Mouse (Mus musculus) gastrocnemius, postnatal 25 days (tissue): Measurements from ENCODE around the gene Asns. TPM values are rescaled to one million over a fixed set of nuclear protein-coding genes. Genes with fewer than 3 reads are reported as not detected.
A peak's percentile ranks its signal among the peaks of the same experiment; 100 is the strongest.

Source experiments
- DNase-seq: peaks from one replicate; pipeline ENCODE4 v3.0.0; 2022
- long read RNA-seq, 2 experiments: library from polyadenylated mRNA; stranded (forward); transcript quantifications; one replicate each; pipeline ENCODE4 v2.0.0; 2021
- total RNA-seq, 2 experiments: library from RNA; stranded (reverse); gene quantifications; 1 replicate in 1 of 2; 2 replicates in 1 of 2; pipeline ENCODE4 v1.2.3; 2021

The Asns gene
- total RNA-seq, result 1 to 10 TPM; 1.8 to 4.3 TPM
- long read RNA-seq, experiment 1, partial matches to known transcripts, result 0 of 4 reads
- long read RNA-seq, experiment 1, other reads (novel, unspliced or antisense), result 1 of 4 reads
- long read RNA-seq, experiment 2, partial matches to known transcripts, result 0 of 4 reads
- long read RNA-seq, experiment 2, other reads (novel, unspliced or antisense), result 1 of 4 reads

- peak; percentile 49 for DNase-seq
These were observed at the start of gene Asns for GRCm38 (mm10) chr6:7692884-7693585. Asns (minus strand) TSS chr6:7693254.

GRCm38 (mm10) chr6:7741721-7742120, 48.7 kb upstream of the Asns start:
- DNase-seq, result no peak

GRCm38 (mm10) chr6:7737842-7738241, 44.8 kb upstream of the Asns start:
- no peak for DNase-seq

GRCm38 (mm10) chr6:7732754-7733708, 40.0 kb upstream of the Asns start:
- peak; percentile 25 for DNase-seq

DNA sequence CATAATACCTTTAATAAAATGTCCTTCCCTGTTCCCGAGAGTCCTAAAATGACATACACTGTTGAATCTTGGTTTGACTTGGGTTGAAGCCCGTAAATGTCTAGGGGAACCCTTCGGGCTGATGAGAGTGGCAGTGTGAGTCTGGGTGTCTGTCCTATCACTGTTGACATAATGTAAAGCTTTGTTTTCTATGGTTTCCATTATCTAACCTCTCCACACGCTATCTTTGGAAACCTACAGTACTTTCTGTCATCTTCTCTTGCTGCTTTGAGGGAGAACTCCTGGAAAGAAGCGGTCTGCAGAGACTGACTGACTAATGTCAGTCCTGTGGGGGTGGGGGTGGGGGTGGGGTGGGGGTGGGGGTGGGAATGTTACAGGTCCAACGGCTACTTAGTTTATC, 39.0 kb upstream of the Asns start:
- DNase-seq, result no peak

DNA sequence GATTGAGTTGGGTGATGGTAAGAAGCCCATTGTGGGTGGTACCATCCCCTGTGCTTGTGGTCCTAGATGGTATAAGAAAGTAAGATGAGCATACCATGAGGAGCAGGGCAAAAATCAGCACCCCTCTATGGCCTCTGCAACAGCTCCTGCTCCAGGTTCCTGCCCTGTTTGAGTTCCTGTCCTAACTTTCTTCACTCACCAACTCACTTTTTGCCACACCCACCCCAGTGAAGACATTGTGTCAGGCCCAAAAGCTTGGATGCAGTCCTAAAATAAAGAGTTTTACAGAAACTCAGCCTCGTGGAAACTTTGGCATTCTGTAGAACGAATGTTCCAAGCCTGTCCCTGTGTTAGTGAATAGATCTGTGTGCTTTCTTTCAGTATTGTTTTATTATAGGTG, 36.1 kb upstream of the Asns start:
- no peak for DNase-seq

- DNase-seq, result no peak
These were observed 35.2 kb upstream of the Asns start for GRCm38 (mm10) chr6:7728241-7728640.

- DNase-seq, result no peak
These were observed 23.2 kb upstream of the Asns start for GRCm38 (mm10) chr6:7716236-7716635.

GRCm38 (mm10) chr6:7714230-7714629, 21.2 kb upstream of the Asns start:
- DNase-seq, result no peak

DNA sequence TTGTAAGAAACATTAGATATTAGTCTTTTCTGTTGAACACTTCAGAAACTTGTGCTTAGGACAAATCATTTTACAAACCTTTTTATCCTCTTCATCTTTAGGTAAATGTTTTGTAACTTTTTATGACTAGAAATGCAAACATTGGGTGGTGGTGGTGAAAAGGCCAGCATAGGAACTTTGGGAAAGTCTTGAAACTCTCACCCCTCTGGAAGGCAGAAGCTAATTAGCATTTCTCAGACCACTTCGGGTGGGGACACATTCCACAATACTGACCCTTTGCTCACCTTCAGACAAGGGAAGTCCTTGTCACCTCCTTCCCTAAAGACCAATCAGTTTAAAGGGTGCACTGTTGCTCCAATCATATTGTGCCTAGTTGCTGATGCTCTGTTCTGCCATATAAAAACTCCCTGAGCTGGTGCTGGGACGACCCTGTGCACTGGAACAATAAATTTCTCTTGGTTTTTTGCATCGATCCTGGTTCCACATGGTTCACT, 18.8 kb upstream of the Asns start:
- no peak for DNase-seq

- DNase-seq, result no peak
These were observed 15.2 kb upstream of the Asns start for GRCm38 (mm10) chr6:7708246-7708645.

GRCm38 (mm10) chr6:7706796-7707195, 13.7 kb upstream of the Asns start:
- DNase-seq, result no peak

GRCm38 (mm10) chr6:7697999-7698699, 5.1 kb upstream of the Asns start:
- DNase-seq, result no peak

DNA sequence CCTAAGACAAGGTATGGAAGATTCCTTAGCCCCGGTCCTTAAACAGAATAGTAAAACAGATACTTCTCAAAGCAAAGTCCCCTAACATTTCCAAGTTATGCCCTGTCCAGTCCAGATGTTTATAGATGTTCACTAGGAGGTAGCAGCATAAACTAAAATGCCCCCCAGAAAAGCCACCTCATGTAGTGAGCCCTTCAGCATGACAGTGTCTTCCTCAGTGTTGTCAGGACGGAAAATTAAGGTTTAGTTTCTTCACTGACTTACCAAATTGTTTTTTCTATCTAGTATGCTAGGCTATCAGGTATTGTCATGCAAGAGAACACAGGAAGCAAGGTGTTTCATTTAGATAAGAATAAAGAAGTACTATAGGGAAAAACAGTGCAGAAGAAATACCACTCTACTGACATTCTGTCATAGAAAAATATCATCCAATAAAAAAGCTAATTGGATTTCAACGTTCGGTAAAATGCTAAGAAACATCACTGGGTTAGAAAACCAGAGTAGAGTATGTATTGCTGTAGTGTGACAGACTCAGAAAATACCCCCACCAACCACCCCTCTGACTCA, 4.1 kb upstream of the Asns start:
- no peak for DNase-seq

DNA sequence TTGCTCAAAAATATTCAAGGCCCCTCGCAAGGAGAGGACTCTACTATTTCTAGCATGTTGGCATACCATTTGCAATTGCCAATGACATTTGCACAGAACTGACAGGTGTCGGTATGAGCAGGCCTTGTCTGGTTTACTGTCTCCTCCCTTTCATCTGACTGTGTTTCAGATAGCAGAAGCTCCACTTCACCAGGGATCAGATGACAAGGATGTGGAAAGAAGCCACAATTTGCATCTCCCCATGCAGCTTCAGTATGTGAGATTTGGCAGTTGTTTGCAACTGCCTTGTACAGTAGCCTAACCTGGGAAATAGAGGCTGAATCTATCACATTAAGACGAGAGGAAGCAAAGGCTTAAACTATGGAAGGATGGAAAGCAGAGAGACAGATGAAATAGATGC, 3.6 kb upstream of the Asns start:
- no peak for DNase-seq

DNA sequence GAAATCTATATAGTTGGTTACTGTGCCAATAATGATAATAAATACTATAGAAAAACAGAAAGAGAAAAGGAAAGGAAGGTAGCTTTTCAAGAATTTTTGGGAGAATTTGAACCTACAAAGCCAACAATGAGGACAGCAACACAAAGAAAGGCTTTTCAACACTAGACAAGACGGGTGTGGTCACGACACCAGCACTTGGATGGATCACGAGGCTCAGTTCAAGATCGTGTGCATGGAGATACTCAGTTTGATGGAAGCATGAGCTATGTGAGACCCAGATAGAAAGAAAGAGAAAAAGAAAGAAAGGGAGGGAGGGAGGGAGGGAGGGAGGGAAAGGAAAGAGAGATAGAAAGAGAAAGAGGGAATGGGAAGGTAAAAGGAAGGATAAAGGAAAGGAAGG, 2.8 kb upstream of the Asns start:
- DNase-seq, result no peak

GRCm38 (mm10) chr6:7693666-7694065, 612 bp upstream of the Asns start:
- no peak for DNase-seq

- DNase-seq, result no peak
These were observed 603 bp downstream of the Asns start for GRCm38 (mm10) chr6:7692451-7692850.

DNA sequence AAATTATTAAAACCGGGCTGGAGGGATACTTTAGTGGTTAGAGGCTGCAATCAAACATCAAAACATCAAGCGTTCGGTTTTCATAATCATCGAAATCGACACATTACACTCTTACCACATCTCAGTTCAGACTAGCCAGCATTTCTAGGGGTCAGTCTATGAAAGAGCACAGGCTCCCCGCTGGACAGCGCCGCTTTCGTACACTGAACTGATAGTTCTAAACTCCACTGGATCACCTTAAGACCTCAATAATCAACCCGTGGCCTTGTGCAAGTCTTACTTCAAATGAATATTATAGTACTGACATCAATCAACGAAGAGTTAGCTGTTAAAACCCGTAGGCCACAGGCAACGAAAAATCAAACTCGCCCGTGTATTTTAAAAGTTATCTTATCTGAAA, 1.0 kb downstream of the Asns start:
- no peak for DNase-seq

DNA sequence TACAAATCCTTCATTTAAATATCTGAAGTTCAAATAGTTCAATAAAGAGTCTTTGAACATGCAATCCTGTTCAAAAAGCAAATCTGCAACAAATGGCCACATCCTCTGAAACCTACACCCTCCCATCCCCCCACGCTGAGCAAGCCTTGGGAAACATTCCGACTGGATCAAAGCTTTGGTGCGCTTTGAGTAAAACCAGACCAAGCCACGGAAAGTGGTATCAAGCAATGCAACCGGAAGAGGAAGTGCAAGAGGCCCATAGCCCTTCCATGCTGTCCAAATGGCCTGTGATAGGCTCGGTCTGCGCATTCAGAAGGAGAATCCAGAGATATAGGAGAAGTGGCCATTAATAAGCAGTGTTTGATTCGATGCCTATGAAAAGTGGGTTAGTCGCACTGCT, 2.6 kb downstream of the Asns start:
- DNase-seq, result no peak

DNA sequence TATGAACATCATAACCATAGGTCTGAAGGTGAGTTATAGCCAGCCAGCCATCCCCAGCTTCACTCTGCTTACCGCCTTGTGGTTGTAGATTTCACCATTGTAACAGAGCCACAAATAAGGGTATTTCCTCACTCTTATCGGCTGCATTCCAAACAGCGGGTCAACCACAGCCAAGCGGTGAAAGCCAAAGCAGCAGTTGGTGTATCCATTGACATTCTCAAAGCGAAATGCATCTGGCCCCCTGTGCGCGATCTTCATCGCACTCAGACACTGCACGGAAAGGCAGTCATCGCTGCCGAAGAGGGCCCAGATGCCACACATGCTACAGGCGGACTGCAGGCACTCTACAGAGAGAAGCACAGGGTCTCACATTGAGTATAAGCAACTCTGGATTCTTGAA, 3.9 kb downstream of the Asns start:
- no peak for DNase-seq

DNA sequence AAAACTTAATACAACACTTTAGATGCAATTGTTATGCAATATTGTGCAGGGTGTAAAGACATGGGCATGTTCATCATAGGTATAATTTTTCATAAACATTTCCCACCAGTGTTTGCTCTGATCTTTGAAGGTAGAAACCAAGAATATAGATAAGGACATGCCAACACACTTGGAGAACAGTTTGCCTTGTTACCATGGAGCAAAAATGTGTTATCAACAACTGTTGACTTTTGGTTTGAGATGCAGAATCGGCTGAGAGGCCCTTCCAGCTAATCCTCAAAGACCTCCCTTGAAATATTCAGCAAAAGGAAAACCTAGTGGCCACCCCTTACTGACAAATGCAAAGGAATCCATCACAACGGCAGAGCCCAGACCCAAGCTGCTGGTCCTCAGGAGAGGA, 7.0 kb downstream of the Asns start:
- DNase-seq, result no peak
